Mouse (Mus musculus): ENCODE results near the gene Arnt2.

Gene Arnt2

DNA sequence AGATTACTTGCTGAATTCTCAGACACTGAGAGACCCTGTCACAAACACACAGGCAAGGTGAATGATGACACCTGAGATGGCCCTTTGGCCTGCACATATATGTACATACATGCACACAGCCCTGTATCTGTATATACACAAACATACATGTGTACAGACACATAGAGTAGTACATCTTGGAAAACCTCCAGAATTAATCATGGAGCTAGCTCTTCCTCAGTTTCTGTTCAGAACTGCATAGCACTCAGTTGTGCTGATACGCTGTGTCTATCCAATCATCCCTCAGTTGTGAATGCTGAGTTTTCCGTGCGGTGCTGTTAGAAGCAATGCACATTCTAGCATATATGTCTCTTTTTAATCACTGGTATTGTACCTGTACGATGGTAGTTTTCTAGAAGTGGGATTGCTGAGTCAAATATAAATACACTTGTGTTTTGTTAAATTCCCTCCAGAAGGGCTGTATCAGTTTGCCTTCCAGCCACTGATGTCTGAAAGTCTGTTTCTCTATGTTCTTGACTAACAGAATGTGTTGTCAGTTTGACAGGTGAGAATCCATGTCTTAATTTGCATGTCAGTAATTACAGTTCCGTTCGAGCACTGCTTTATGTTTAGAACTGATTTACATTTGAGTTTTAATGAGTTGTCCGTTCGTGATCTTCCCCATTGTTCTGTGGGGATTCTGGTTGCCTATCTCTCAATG lies 123.3 kb downstream of the Arnt2 start:
- DNase-seq (ENCODE audit: low spot score in 2 of 2): no peak

DNA sequence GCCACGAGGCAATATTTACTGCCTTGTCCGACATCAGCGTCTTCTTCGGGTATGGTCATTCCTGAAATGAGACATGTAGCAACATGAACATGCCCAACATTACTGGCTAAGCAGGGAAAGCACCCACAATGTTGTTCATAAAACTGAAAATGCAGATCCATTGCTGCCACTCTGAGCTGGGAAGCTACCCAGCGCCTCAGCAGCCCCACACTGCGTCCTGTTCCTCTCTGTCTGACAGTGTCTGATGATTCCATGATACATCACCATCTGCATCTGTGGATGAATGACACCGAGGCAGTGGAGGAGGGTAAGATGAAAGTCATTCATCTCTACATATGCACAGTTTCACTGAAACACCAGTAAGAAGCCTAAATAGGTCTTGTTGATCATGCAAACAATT lies 124.2 kb downstream of the Arnt2 start:
- DNase-seq (ENCODE audit: low spot score in 2 of 2): no peak

DNA sequence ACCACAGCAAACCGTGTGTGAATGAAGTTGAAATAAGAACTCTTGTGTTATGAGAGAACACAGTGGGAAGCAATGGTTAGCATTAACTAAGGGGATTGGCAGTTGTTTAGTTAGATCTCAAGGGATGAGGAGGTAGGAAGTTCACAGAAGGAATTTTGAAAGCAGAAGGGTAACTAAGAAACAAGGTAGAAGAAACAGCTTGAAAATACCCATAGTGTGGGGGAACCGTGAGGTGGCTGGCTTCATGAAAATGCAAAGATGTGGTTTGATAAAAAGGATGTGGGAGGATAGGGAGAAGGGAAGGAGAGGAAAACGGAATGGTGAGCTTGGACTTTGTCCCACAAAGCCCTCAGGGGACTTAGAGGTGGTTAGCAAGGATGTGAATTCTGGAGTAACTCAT lies 125.0 kb downstream of the Arnt2 start:
- no peak for DNase-seq (ENCODE audit: low spot score in 2 of 2)

DNA sequence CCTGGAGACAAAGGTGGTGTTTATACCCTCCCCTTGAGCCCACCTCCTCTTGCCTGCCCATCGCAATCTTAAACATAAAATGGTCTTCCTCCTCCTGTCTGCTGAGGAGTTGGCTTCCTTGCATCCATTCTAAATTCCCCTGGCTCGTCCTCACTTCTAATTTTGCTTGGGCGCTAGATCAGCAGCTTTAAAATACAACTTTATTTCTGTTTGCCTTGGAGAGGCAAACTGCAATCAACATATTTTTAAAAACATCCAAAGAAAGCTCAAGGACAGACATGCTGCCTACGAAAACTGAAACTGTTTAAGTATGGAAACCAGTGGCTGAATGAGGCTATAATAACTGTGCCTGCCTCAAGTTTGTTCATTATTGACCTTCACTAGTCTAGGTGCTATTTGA lies 127.7 kb downstream of the Arnt2 start:
- no peak for DNase-seq (ENCODE audit: low spot score in 2 of 2)

DNA sequence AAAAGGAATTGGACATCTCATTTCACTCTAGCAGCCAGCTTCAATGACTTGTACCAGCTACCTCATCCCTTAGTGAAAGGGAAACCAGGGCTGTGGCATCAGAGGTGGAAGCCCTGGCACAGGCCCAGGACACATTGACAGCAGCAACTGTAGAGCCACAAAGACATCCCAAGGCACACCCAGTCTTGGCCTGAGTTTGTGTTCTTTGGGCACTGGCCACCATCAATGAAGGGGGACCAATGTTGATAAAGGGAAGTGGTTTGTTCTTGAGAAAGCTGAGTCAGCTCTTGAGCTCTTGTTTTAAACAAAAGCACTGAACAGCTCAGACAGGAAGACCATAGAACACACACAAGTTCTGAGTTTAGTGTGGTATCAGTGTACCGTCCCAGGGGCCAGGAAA lies 130.7 kb downstream of the Arnt2 start:
- DNase-seq (ENCODE audit: low spot score in 2 of 2): no peak

DNA sequence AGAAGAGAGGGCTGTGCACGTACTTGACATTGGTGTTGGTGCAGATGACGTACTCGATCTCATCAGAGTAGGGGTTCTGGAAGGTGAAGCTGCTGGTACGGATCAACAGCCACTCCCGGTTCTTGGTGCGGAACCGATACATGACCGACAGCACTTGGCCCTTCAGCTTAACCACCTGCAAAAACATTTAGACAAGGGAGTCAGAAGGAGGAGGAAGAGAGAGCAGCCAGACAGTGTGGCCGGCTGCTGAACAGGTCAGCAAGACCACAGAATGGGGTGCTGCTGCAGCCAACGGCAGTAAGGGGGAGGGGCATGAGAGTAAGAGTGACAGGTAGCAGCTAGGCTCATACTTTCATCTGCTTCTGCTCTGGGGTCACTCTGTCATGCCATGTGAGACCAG lies 134.7 kb downstream of the Arnt2 start:
- no peak for DNase-seq (ENCODE audit: low spot score in 2 of 2)

DNA sequence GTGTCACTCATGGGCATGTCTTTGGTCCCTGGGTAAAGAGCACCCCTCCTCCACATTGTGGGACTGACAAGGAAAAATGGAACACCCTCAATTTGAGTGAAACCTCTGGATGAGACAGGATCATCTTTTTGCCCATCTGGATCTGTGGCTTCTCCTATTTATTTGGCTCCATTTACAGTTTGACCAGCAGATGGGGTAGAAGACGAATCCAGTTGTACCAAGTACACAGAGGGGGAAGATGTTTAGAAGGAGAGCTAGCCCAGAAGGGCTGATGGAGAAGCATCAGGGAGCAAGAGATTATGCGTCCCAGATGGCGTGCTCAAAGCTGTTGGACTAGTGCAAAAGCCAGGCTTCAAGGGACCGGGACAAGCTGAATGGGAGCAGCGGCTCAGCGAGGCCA lies 136.0 kb downstream of the Arnt2 start:
- no peak for DNase-seq (ENCODE audit: low spot score in 2 of 2)

DNA sequence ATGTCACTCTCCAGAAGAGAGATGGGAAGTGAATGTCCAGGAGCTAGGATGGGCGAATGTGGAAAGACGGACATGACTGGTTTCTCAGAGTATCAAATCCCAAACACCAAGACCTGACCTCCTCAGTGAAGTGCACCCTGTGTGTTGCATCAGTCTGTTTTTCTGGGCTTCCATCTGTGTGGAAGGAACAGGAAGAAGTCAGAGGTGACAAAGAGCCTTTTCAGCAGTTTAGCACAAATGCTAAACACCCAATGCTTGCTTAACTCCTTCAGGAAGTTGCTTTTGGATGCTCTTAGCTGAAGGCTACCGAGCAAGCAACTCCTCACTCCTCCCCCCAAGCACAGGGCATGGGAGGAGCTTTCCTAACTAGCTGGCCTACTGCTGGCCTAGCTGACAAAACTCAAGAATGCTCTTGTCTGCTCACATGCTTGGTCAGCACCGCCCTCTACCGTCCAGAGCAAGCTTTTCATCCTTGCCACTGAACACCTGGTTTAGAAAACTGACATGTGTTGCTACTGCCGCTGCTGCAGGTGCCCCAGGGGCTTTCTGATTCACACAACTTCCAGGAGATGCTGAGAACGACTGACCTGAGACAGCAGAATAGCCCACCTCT lies 137.7 kb downstream of the Arnt2 start:
- peak; percentile 35 to 66 for DNase-seq (ENCODE audit: low spot score in 2 of 2)

DNA sequence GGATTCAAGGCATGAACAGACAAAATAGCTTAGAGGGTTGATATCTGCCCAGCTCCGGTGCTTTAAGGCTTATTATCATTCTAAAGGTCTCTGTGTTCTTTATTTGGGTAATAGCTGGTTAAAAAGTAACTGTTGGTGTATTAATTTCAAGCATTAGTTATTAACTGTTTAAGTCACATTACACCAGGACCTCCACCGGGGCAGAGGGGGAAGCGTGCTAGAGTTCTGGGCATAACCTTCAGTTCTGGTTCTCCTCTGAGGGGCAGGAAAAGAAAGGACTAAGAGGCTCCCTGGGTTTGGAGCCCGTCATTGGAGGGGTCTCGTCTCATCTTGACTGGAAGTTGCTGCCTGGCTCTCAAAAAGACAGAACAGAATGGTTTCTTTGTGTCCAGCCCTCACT lies 138.5 kb downstream of the Arnt2 start:
- no peak for DNase-seq (ENCODE audit: low spot score in 2 of 2)

DNA sequence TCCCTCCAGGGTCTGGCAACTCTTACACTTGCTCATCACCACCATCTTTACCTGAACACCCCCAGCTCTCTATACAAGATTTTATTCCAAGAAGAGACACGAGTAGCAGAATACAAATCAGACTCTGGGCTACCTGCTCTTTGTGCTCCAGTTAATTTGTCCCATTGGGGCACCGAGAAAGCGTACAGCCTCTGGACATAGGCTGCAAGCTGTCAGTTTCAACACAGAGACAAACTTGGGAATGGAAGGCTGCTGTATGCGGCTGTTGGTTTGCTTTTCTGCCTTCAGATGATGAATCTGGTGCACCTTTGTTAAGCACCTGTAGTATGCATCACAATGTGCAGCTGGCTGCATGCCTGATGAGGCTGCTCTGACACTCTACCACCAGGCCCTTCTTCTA lies 146.5 kb downstream of the Arnt2 start:
- DNase-seq (ENCODE audit: low spot score in 2 of 2): no peak

DNA sequence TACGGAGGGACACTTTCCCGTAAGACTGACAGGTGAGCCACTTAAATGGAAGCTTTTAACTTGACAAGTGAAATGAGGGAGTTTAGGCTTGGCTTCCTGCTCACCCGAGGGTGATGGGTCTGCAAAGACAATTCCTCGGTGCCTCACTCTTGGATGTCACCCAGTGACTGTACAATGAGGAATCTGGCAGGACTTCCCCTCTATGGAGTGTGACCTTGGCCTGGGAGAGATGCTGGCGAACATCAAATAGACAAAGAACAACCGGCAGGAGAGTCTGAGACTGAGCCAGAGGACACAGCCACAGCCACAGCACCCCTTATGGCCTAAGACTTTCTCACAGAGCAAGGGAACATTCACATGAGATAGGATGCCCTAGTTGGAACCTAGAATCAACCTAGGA lies 148.6 kb downstream of the Arnt2 start:
- no peak for DNase-seq (ENCODE audit: low spot score in 2 of 2)

DNA sequence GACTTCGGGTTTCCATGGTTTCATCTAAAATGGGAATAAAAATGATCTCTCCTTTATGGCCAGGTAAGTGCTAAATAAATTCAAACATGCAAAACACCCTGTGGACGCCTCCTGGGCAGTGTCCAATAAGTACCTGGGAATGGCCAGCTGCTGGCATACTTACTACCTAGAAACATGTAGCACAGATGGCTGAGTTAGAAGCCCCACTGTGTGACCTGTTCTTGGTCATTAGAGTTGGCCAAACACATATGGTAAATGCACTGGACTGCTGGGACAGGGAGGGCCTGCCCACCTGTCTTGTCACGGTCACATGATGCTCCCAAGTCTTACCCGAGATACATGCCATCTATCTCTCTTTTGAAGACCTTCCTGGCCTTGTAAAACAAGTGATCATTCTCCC lies 149.6 kb downstream of the Arnt2 start:
- DNase-seq (ENCODE audit: low spot score in 2 of 2): no peak

DNA sequence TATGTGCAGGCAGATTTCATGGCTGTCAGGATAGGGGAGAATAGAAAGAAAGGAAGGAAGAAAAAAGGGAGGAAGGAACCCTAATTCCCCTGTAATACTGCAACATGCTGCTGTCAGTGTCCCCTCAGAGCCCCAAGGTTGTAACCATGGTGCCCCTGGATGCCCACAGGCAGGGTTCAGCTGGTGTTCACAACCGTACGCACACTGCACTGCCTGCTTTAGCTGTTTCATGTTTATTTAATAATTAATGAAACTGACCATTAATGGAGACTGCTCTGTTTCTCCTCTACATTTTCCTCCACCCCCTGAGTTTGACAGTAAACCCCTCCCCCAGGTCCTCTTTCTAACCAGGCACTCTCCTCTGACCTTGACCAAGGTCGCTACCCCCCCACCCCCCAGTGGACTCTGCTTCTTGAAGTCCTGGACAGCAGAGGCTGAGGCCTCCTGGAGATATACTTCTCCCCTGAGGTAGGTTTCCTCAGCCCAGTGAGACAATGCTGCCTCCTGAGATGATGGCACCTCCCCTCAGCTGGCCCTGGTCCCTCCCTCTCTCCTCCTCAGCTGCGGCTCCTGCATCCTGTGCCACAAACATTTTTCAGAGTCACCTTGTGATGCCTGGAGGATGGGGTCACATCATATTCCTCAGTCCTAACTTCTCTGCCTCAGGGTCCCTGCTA lies 150.5 kb downstream of the Arnt2 start:
- DNase-seq (ENCODE audit: low spot score in 2 of 2): no peak

DNA sequence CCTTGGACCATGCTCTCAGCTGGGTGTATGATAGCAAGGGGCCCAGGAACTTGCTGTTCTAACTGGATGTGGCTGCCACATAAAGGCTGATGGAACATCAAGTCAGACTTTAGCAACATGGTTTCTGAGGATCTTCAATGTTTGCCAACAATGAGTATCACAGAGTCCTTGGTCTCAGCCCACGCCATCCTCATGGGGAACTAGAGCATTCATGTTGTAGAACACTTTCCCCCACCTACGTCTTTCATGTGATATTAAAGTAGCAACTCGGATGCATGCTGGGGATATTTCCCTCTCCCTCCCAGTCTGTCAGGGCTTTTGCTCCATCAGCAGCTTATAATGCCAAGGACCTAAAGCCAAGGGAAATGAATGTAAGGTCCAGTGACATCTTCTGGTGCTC lies 153.3 kb downstream of the Arnt2 start:
- DNase-seq (ENCODE audit: low spot score in 2 of 2): no peak

DNA sequence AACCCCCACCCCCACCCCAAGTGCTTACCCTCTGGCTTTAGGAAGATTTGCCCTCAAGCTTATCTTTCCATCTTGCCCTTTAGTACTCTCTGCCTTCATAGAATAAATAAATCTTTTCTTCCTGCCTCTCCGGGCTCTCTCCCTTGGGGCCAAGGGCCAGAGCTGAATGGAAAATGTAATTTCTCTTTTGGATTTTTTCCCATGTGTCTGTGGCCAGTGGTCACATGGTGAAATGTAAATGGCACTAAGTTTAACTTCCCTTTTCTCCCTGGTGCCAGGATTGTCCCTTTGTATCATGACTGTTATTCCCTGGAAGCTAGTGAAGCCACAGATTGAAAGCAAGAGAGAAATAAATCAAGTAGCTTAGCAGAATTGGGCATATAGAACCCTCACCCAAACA lies 153.7 kb downstream of the Arnt2 start:
- DNase-seq (ENCODE audit: low spot score in 2 of 2): no peak

DNA sequence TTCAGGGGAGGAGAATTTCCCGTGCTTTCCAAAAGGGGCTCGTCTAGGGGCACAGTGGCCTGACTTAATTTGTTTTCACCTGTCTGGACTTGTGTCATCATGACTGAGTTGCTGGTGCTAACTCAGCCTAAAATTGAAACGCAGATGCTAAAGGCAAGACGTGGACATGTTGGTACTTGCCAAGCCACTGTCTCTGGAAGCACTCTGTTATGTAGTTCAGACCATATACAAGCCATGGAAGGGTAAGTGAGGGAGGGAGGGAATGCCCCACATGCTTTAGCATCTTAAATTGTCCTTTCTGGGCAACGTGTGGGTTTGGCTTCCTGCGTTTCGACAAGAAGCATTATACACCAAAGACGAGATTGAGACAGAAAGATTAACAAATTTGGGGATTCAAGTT lies 155.1 kb downstream of the Arnt2 start:
- no peak for DNase-seq (ENCODE audit: low spot score in 2 of 2)

DNA sequence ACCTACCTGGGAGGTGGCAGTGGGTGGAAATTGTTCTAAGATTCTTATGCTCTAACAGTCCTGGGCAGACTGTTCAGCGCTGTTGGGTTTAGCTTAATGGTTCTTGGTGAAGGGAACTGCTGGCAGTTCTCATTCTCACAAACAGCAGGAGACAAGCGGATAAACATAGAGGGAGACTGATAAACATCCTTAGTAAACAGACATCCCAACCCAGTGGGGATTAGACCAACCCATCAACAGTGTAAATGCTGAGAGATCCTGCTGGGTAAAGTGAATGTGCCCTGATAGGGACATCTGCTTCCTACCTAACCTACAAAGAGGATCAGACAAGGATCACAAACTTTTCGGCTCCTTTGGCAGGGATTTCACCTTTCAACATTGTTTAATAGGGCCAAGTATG lies 155.7 kb downstream of the Arnt2 start:
- no peak for DNase-seq (ENCODE audit: low spot score in 2 of 2)

DNA sequence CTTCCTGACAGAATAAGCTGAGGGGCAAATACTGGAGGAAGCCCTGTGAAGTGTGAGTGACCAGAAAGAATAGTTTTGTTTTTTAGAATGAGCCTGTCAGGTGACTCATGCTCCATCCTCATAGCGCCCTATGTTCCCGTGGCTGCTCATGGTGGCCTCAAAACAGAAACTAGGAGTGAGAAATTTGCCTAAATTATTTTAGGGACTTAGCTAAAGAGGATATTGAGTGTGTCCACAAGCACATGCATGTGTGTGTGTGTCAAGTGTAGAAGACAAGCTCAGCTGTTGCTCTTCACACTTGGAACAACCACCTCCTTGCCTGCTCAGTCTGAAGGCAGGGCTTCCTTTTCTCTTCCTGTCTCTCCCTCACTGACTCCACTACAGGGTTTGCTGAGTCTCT lies 158.3 kb downstream of the Arnt2 start:
- no peak for DNase-seq (ENCODE audit: low spot score in 2 of 2)

DNA sequence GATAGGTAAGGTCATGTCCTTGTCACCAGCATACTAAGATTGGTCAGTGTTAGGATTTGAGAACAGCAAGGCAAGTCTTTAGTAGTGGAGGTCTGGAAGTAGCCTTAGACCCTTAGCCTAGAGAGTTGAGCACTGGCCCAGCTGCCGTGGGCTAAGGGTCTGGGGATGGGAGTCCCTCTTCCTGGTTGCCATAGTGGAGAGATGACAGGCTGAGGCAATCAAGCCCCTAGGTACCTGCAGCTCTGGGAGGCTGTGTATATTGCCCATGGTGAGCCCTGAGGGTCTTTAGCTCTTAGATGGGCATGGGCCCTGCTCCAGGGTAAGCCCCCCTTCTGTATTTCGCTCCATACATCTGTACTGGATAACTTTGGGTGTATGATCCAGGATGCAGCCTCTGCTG lies 159.2 kb downstream of the Arnt2 start:
- DNase-seq (ENCODE audit: low spot score in 2 of 2): no peak

DNA sequence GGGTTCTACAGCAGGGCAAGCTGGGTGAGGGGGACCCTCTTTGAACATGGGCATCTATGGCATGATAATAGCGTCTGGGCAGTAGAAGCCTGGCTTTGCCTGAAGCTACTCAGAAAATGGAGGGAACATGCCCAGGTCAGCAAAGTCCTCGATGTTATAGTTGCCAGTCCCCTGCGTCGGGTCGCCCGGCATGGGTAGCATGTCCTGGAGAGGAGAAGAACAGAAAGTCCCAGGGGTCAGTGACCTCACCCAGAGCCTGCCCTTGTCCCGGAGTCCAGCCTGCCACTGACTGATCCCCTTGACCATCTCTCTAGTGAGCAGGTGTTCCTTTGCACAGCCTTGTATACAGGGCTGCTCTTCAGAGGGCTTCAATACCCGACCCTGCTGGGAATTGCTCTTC lies 160.0 kb downstream of the Arnt2 start:
- no peak for DNase-seq (ENCODE audit: low spot score in 2 of 2)

DNA sequence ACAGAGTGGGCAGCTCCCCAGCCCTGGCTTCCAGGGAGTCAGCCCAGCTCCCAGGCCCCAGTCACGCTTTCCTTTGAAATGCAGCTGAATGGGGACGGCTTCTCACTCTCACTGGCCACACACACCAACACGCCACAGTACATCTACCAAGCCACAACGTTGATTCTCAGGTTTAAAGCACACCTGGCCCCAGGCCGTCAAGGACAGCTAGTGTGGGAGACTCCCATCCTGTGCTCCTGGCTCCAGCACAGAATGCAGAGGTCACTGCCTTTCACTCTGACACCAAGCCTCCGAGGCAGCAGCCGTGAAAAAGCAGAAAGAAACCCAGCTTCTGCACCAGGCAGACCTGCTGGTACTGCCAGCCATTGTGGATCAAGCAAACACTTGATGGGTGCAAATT lies 160.6 kb downstream of the Arnt2 start:
- no peak for DNase-seq (ENCODE audit: low spot score in 2 of 2)

DNA sequence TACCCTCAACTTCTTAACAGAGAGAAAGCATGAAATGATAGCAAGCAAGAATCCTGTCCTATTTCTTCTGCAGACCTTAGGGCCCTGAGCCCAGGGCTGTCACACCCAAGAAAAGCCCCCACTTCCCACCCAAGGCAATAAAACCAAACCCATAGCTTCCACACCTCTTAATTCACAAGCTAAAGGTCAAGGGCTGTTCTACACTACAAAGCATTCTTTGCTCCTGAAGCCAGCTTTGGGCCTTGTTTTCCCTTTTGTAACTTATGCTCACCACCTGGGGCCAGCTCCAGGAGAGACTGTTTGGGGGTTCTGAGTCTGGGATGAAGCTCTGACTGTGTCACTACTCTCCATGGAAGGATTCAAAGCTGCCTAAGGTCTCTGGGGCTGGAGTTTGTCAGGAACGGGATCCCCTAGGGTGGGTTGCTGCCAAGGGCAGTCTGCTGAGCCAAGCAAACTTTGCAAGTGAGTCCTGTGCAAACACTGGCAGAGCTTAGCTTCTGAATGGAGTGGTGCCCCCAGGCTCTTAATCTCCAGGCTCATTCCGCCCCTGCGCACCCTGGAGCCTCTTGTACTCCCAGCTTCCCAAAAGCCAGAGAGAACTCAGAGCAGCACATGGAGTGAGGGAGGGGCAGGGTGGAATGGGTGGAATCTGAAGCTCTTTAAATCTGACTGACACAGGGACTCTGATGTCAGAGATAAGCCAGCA lies 161.9 kb downstream of the Arnt2 start:
- DNase-seq (ENCODE audit: low spot score in 2 of 2): no peak

DNA sequence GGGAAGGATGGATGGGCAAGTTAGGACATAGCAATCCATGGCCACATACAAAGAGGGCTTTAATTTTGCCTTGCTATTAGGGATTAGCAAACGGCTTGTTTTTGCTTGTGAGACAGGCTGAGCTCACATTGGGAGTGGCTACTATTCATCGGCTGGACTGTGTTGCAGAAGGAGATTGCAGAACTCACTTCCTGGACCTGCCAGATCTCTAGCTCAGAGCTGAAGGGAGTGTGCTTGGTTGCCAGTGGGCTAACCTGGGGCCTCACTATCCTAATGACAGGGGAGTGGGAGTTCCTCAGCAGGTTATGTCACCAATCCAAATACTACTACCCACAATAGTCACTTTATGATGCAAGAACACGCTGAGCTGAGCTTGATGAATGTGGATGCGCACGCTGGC lies 163.1 kb downstream of the Arnt2 start:
- no peak for DNase-seq (ENCODE audit: low spot score in 2 of 2)

Measured in right cerebral cortex, postnatal 36 days (tissue).